ENCODE assay signal across 31 mouse cellular contexts in the genomic region with DNA sequence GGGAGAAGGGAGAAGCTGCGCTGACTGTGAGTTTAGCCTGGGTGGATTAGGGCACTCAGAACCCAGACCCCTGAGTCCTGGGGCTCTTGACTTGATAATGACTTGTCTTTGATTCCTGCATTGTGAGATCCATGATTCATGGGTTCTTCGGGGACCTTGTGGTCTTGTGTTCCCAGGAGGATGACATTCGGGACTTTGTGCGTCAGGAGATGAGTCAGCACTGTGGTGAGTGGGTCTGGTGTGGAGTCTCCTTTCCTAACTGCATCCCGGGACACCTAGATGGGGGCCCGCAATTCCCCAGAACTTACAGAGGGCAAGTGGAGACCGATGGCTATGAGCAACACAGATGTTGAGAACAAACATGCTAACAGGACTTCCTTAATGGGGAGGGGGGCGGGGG. TPM values are rescaled to one million over a fixed set of nuclear protein-coding genes. Genes with fewer than 3 reads are reported as not detected.
DNase-seq lines count a peak whose midpoint lies in the region; ATAC-seq lines count a peak whose summit lies in the region.
"Had no signal": no experiment of that assay in that cellular context is flagged by ENCODE, and none has a peak within 500 bp of the region (broad histone marks: within the 10 kb centered on the region; RNA-seq: fewer than 3 reads in every experiment).

No protein-coding gene starts in this region.

- no peak for ATAC-seq in liver, embryonic 12.5 days
- no peak for ATAC-seq in liver, embryonic 11.5 days (replicated peaks; ENCODE audit: low FRiP score)
- ATAC-seq: forebrain, embryonic 14.5 days; hindbrain, embryonic 16.5 days; midbrain, embryonic 16.5 days had no signal

- H3K4me1 ChIP-seq in liver, embryonic 12.5 days = peaks cover 29% of the 10 kb centered on the region
- H3K4me1 ChIP-seq in liver, embryonic 11.5 days (replicated peaks; ENCODE audit: control insufficient read depth, insufficient read depth, low read length) = peaks cover 10% of the 10 kb centered on the region
- H3K4me1 ChIP-seq: embryonic facial prominence, embryonic 12.5 days; lung, embryonic 15.5 days; neural tube, embryonic 12.5 days had no signal

- no peaks in the 10 kb centered on the region for H3K36me3 ChIP-seq in liver, embryonic 12.5 days
- no peaks in the 10 kb centered on the region for H3K36me3 ChIP-seq in liver, embryonic 11.5 days (ENCODE audit: control insufficient read depth, insufficient read depth, low read length)
- H3K36me3 ChIP-seq: embryonic facial prominence, embryonic 12.5 days; hindbrain, embryonic 10.5 days; limb, embryonic 13.5 days; liver, embryonic 13.5 days; lung, embryonic 15.5 days; neural tube, embryonic 12.5 days had no signal

- peak overlapping the region; percentile 51 for H3K27ac ChIP-seq in liver, embryonic 12.5 days
- no peak overlapping the region for H3K27ac ChIP-seq in liver, embryonic 11.5 days (ENCODE audit: low read depth, low read length)
- H3K27ac ChIP-seq: embryonic facial prominence, embryonic 12.5 days; hindbrain, embryonic 10.5 days; left cerebral cortex, adult 2 months; limb, embryonic 13.5 days; lung, embryonic 15.5 days; neural tube, embryonic 12.5 days; stomach, postnatal 0 days had no signal

- H3K4me2 ChIP-seq in liver, embryonic 12.5 days = peak overlapping the region; percentile 56; the same call in 1 of the 2 replicates
- no peak overlapping the region for H3K4me2 ChIP-seq in liver, embryonic 11.5 days
- H3K4me2 ChIP-seq: embryonic facial prominence, embryonic 12.5 days; limb, embryonic 13.5 days; lung, embryonic 15.5 days; midbrain, embryonic 11.5 days; neural tube, embryonic 12.5 days had no signal

- peaks cover 25% of the 10 kb centered on the region for H3K27me3 ChIP-seq in liver, embryonic 12.5 days (replicated peaks)
- no peaks in the 10 kb centered on the region for H3K27me3 ChIP-seq in liver, embryonic 11.5 days (replicated peaks; ENCODE audit: control insufficient read depth, insufficient read depth, low read length)
- H3K27me3 ChIP-seq: embryonic facial prominence, embryonic 12.5 days; limb, embryonic 13.5 days; lung, embryonic 15.5 days had no signal

- WGBS in liver, embryonic 12.5 days (ENCODE audit: insufficient replicate concordance) = 56% methylated on average over 8 of the region's 8 CpGs
- WGBS in liver, embryonic 11.5 days = 76% methylated on average over 8 of the region's 8 CpGs

- H3K4me3 ChIP-seq in liver, embryonic 12.5 days = no peak overlapping the region
- H3K4me3 ChIP-seq in liver, embryonic 11.5 days (ENCODE audit: low read depth, low read length) = no peak overlapping the region
- H3K4me3 ChIP-seq: embryonic facial prominence, embryonic 12.5 days; hindbrain, embryonic 10.5 days; left cerebral cortex, adult 2 months; limb, embryonic 13.5 days; lung, embryonic 15.5 days; neural tube, embryonic 12.5 days had no signal

- H3K9ac ChIP-seq in liver, embryonic 12.5 days = peak overlapping the region; percentile 35; the same call in 1 of the 2 replicates
- no peak overlapping the region for H3K9ac ChIP-seq in liver, embryonic 11.5 days (ENCODE audit: low read depth, low read length)
- H3K9ac ChIP-seq: embryonic facial prominence, embryonic 12.5 days; limb, embryonic 13.5 days; lung, embryonic 15.5 days; neural tube, embryonic 12.5 days had no signal

- no peak for DNase-seq in liver, embryonic 11.5 days (ENCODE audit: low spot score)
- DNase-seq in MN1 (ENCODE audit: low spot score) = peak; percentile 29
- peak; percentile 75 for DNase-seq in adrenal gland, postnatal 14 days
- no peak for DNase-seq in retina, postnatal 1 day
- no peak for DNase-seq in kidney, postnatal 14 days
- DNase-seq in cerebellum, postnatal 10 days = no peak
- DNase-seq: cerebellum, adult 9-10 months; embryo, embryonic 11 days; gastrocnemius, postnatal 14 days; heart, postnatal 14 days; kidney, adult 2 months; lung, postnatal 36 days; right cerebral cortex, postnatal 4 days; thymus, adult 18-20 months; thymus, postnatal 25 days had no signal

- H3K9me3 ChIP-seq in liver, embryonic 12.5 days (replicated peaks) = no peaks in the 10 kb centered on the region
- H3K9me3 ChIP-seq in liver, embryonic 11.5 days (ENCODE audit: control insufficient read depth, low read length) = no peaks in the 10 kb centered on the region
- H3K9me3 ChIP-seq: embryonic facial prominence, embryonic 12.5 days; hindbrain, embryonic 10.5 days; limb, embryonic 13.5 days; liver, embryonic 13.5 days; lung, embryonic 15.5 days; neural tube, embryonic 12.5 days had no signal

RNA-seq across cellular contexts. Expression of a gene that starts 3.3 kb away (rescaled TPM):
- polyA plus RNA-seq in liver, embryonic 12.5 days (2016; fragmentation: Nextera tagmentation; extraction: Ambion mirVana) = 0.11 TPM in 1 of 2 replicates, not detected in the other
- not detected in 2 replicates for polyA plus RNA-seq in liver, embryonic 11.5 days (2014; fragmentation: Nextera tagmentation; extraction: Ambion mirVana)
- total RNA-seq in adrenal gland, postnatal 14 days (2021) = 0.53 and 0.89 TPM in 2 replicates
- total RNA-seq: granulocyte monocyte progenitor cell, adult 5-6 weeks; megakaryocyte, adult 5-6 weeks had no signal
- polyA plus RNA-seq: heart, embryonic 14.5 days; hindbrain, embryonic 10.5 days; hindbrain, embryonic 16.5 days; liver, embryonic 13.5 days; lung, embryonic 15.5 days; midbrain, embryonic 16.5 days; neural tube, embryonic 12.5 days; stomach, postnatal 0 days had no signal

RNA-seq across cellular contexts. Expression of a gene that starts 9.1 kb away (rescaled TPM):
- 3.4 and 4.4 TPM in 2 replicates for polyA plus RNA-seq in liver, embryonic 12.5 days (2016; fragmentation: Nextera tagmentation; extraction: Ambion mirVana)
- 7.4 and 9.1 TPM in 2 replicates for polyA plus RNA-seq in liver, embryonic 11.5 days (2014; fragmentation: Nextera tagmentation; extraction: Ambion mirVana)
- total RNA-seq in adrenal gland, postnatal 14 days (2021) = 5.0 and 5.7 TPM in 2 replicates

RNA-seq across cellular contexts. Expression of a gene that starts 29.1 kb away (rescaled TPM):
- polyA plus RNA-seq in liver, embryonic 12.5 days (2016; fragmentation: Nextera tagmentation; extraction: Ambion mirVana) = 0.31 and 0.68 TPM in 2 replicates
- 0.16 and 0.69 TPM in 2 replicates for polyA plus RNA-seq in liver, embryonic 11.5 days (2014; fragmentation: Nextera tagmentation; extraction: Ambion mirVana)
- total RNA-seq in adrenal gland, postnatal 14 days (2021) = 6.0 and 8.5 TPM in 2 replicates

RNA-seq across cellular contexts. Expression of a gene that starts 46.1 kb away (rescaled TPM):
- polyA plus RNA-seq in liver, embryonic 12.5 days (2016; fragmentation: Nextera tagmentation; extraction: Ambion mirVana) = 384 and 405 TPM in 2 replicates
- polyA plus RNA-seq in liver, embryonic 11.5 days (2014; fragmentation: Nextera tagmentation; extraction: Ambion mirVana) = 547 and 583 TPM in 2 replicates
- total RNA-seq in adrenal gland, postnatal 14 days (2021) = 1,224 and 1,334 TPM in 2 replicates

RNA-seq across cellular contexts. Expression of a gene that starts 55.9 kb away (rescaled TPM):
- polyA plus RNA-seq in liver, embryonic 12.5 days (2016; fragmentation: Nextera tagmentation; extraction: Ambion mirVana) = 19.0 and 21.5 TPM in 2 replicates
- polyA plus RNA-seq in liver, embryonic 11.5 days (2014; fragmentation: Nextera tagmentation; extraction: Ambion mirVana) = 33.7 and 34.3 TPM in 2 replicates
- total RNA-seq in adrenal gland, postnatal 14 days (2021) = 95.6 and 167 TPM in 2 replicates

Comparison
In these comparisons a context has a peak if more than half of its experiments do, and no peak if none do; other contexts are left out.
1. DNase-seq: peak in MN1 (single experiment) and adrenal gland, postnatal 14 days (single experiment); none in liver, embryonic 11.5 days (single experiment), retina, postnatal 1 day (single experiment), kidney, postnatal 14 days (single experiment) and cerebellum, postnatal 10 days (0 of 2).